Mouse (Mus musculus) activated CD4-positive, CD25-positive, alpha-beta regulatory T cell, adult 4 months (primary cell): Measurements from ENCODE around the gene Slc1a3. TPM values are rescaled to one million over a fixed set of nuclear protein-coding genes. Genes with fewer than 3 reads are reported as not detected.
"Not testable (repeated sequence)": the region's sequence is repeated elsewhere in the genome, so short reads cannot be mapped to it uniquely, and the experiment has no call there.

ENCODE experiments used
- ATAC-seq: one replicate; pipeline ENCODE4 v1.8.0; 2017
- polyA plus RNA-seq, 2 experiments: library from polyadenylated mRNA; unstranded; fragments of 100-300 nt; shearing (Covaris generic); gene quantifications; one replicate each; pipeline ENCODE4 v1.2.1; 2017

The Slc1a3 gene
- polyA plus RNA-seq, 2 experiments from 2014 or later: 0.18 to 0.26 TPM

DNA sequence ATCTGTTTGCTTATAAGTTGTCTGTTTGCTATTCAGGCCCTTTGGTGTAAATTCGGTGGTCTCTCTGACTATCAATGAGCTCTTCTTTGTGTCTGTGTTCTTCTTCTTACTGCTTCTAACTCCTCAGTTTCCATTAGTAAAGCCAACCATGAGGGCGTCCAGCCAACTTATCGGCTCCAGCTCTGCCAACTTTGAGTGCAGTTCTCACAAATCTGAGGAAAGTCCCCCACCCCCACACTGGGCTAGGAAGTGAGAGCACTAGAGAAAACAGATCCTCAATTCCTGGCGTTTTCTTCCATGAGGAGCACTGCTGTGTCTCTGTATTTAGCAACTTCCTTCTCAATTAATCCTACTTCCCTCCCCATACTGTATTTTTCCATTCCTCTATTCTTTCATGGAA is 4.4 kb downstream of the Slc1a3 start:
- no peak for ATAC-seq

DNA sequence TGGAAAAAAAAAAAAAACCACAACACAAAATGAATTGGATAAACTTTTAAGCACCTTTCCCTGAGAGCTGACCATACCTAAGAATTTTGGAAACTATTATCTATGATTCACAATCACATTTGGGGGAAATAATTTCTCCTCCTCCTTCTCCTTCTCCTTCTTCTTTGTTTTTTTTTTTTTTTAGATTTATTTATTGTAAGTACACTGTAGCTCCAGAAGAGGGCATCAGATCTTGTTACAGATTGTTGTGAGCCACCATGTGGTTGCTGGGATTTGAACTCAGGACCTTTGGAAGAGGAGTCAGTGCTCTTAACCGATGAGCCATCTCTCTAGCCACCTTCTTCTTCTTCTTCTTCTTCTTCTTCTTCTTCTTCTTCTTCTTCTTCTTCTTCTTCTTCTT is 5.0 kb downstream of the Slc1a3 start:
- not testable (repeated sequence) for ATAC-seq

DNA sequence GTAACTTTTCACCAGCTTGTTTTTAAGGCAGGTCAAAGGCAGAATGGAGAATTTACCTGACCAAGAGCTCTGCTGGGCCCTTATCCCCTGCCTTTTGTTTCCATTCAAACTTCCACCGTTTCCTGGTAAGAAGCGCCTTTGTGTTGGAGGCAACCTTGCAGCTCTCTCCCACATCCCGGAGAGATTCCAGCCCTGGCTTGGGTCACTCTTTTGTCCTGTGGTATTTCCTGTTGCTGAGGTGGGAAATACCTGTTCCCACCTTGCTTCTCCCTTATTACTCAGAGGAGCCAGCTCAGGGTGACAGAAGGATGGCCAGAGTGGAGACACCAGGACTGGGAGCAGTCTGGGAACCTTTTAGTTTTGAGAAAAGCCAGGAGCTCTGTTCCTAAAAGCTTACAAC is 12.6 kb downstream of the Slc1a3 start:
- no peak for ATAC-seq

DNA sequence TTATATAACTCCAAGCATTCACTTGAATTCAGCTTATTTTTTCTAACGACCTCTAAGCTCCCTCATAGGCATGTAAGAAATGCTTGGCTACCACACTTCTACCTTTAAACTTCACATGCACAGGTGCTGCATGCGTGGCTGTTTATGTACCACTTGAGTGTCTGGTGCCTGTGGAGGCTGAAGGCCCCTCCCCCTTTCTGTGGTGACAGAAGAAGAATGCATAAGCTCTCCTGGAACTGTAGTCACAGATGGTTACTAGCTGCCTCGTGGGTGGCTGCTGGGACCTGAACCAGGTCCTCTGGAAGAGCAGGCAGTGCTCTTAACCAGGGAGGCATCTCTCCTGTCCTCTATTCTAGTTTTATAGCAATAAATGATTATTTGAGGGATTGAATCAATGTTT is 13.1 kb downstream of the Slc1a3 start:
- ATAC-seq: no peak

DNA sequence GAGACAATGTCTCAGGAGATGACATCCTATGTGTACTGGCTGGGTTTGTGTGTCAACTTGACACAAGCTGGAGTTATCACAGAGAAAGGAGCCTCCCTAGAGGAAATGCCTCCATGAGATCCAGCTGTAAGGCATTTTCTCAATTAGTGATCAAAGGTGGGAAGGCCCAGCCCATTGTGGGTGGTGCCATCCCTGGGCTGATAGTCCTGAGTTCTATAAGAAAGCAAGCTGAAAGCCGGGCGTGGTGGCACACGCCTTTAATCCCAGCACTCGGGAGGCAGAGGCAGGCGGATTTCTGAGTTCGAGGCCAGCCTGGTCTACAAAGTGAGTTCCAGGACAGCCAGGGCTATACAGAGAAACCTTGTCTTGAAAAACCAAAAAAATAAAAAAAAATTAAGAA is 20.4 kb downstream of the Slc1a3 start:
- not testable (repeated sequence) for ATAC-seq

DNA sequence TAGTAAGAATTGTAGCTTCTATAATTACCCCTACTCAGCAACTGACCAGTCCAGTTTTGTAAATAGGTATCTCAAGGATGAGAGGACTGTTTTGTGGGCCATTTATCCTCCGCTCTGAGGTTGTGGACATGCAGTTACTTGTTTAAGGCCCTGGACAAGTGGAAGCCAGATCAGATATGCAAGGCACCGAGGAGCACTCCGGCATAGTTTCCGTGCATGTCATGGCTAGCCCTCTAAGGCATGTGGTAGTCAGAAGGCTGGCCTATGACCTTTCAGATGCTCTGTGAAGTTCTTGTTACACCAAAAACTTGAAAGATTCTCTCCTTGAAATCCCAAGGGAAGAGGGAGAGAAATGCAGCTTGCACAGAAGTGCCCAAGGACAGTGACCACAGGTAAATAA is 23.7 kb downstream of the Slc1a3 start:
- ATAC-seq: no peak

DNA sequence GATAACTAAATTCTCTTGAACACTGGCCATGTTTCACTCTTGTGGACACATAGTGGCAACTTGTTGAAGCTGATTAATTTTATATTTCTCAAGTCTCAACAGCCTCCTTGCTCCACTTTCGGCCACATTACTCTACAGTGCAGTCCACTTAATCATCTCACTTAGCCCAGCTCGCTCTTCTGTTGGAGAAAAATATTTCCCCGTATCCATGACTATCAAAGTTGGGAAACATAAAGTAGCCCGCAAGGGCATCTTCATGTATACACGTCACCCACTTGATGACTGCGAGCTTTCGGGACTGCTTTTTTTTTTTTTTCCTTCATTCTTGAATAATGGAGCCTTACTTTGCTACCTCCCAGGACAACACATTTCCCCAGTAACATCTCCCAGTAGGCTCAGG is 25.1 kb downstream of the Slc1a3 start:
- ATAC-seq: no peak

DNA sequence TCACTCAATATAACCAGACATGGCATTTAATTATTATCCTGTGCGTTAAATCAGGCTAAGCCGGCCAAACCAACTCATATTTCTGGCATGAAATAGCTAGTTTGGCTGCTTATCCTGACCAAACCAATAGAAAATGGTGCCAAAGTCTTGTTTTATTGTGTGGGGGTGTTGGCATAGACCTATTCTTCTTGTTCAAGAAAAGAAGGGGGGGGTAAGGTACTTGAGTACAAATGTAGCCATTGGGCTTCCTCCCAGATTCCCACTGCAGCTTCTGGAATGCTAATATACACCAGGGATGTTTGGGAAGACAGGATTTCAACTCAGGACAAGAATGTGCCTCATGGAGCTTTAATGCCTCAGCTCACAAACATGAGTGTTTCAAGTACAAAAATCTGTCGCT is 26.3 kb downstream of the Slc1a3 start:
- ATAC-seq: no peak

DNA sequence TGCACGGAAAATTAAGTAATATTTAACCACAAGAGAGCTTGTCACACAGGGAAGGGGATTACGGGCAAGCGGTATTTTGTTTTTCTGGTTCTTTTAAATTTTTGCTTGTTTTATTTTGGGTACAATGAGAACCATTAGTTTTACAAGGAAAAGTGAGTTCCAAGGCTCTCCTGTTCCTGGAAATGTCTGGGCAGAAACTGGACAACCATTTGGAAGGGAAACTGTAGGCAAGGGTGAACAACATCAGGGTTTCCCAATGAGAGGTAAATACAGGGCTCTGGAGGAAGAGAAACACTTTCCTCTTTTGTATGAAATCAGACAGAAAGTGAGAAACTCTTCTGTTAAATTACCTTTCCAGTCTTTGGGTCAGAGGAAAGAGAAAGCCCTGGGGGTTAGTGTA is 27.7 kb downstream of the Slc1a3 start:
- ATAC-seq: no peak

DNA sequence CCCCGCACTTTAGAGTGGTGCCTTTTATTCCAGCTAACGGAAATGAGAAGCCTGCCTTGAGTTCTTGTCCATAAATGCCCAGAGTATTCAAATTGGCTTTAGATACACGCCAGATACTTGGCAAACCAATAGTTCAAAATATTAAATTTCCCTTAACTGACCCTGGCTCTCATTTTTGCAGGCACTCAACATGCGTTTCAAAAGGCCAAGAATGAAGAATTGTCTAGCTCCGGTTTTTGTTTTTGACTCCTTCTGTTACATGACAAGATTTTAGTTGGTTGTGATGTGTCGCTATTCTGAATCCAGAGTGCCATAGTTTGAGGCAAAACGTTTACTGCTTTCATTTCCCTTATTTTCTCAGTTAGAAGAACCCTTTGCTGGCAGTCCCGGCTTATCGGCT is 28.1 kb downstream of the Slc1a3 start:
- ATAC-seq: no peak

DNA sequence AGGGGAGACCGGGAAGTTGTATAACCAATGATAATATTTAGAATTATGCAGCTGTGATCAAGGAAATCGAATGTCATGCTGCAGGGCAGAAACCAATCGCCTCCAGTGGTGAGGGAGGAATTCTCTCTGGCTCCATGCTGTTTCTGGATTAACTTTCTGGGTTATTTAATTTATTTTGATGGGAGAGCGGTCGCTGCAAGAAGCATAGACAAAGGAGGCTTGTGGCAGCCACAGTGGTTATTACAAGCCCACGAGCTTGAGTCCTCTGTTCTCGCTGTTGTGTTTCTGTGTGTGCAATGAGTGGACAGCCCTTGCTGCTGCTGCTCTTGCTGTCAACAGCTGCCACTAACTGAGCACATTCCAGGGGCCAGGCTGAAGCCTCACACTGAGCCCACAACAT is 28.6 kb downstream of the Slc1a3 start:
- ATAC-seq: no peak

DNA sequence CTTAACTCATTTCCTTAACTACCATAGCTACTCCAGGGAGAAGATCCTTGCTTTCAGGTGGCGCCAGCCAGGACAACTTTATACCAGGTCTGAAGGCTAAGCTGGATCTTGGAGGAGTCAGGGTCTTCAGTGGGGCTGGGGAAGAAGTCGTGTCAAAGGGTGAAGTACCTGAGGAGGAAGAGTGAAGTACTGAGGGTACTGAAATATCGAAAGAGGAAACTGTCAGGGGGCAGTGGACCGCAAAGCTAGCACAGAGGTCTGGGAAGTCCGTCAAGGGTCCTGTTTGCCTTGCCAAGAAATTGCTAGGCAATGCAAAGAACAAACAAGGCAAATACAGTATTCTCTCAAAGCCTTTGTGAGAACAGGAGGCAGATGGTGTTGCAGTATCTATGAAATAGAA is 29.6 kb downstream of the Slc1a3 start:
- no peak for ATAC-seq

DNA sequence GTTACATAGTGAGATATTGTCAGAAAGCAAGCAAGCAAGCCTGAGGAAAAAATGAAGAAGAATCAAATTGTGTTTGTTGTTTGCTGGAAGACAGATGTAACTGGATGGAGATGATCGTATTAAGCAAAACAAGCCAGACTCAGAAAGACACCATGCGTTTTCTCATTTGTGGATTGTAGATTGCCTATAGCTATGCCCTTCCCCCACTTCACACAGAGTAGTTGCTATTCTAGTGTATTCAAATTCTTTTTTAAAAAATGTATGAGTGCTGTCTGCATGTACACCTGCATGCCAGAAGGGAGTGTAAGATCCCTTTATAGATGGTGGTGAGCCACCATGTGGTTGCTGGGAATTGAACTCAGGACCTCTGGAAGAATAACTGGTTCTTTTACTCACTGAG is 33.6 kb downstream of the Slc1a3 start:
- no peak for ATAC-seq

DNA sequence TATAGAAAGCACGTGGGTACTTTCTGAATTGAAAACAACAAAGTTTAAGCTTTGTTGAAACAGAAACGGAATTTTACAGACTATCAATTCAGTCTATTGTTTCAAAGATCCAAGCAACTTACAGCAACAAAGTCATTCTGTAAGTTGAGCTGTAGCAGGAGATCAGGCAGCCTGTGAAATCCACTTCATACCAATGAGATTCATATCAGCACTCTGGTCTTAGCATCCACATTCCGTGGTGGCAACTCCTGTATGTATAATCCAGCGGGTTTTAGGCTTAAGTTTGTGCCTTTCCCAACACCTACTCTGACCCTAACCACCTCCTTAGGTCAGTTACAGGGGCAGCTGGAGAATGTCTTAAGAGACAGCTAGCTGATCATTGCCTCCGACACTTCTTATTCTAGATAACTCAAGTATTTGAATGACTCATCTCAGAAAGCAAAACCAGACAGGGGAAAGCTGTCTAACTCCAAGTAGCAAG is 34.3 kb downstream of the Slc1a3 start:
- ATAC-seq: no peak

DNA sequence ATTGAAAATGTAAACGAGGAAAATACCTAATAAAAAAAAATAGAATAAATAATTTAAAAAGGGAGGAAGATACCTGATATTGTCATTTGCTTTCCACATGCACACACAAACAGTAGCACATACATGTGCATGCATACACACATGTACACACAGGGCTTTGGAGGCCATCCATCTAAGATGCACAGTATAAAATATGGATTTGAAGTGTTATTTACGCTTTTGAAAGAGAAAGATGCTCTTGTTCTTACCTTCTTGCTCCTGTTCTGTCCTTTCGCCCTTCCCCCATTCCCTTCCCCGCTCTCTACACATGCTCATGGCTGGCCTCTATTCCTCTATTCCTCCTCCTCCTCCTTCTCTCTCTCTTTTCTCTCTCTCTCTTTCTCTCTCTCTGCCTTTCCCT is 34.9 kb downstream of the Slc1a3 start:
- ATAC-seq: no peak

DNA sequence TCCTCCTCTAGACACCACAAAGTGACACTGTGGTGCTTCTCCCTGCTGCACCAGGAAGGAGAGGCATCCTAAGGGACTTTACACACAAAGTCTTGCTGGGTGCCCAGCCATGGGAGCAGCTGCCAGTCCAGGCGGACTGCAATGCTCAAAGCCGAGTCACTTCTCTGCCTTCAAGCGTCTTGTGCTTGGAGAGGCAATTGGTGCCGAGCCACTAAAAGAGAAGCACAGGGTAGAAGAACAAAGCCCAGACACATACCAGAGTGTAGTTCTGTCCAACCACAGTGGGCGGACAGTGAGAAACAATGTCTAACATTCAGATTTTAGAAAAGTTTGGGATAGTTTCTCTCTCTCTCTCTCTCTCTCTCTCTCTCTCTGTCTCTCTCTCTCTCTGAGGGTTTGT is 38.0 kb downstream of the Slc1a3 start:
- no peak for ATAC-seq

DNA sequence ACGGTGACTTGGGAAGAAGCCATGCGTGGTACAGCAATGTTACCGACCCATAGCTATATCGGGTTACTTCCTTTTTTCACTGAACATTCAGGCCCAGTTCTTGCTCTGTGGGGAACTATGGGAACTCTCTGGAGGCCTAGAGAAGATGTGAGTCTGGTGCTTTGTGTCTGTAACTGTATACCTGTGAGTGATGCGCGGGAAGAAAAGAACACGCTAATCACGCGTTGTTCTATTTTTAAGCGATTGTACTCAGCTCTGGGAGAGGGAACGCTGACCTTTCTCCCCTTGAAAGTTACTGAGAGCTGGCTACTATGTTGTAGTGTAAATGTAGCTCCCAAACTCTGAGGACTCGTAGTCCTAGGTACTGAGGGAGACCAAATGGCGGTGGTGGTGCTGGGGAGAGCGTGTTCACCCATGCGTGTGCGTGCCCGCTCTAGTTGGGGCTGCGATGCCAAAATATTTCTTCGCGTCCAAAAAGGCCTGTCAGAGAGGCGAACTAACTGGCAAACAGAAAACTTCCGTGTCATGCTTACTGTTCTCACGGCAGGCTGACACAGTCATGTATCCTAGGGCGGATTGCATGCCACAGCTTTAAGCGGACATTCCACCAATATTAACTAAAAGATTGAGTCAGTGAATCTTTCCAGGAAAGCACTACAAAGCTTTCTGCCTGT is 42.6 kb downstream of the Slc1a3 start:
- ATAC-seq: no peak

DNA sequence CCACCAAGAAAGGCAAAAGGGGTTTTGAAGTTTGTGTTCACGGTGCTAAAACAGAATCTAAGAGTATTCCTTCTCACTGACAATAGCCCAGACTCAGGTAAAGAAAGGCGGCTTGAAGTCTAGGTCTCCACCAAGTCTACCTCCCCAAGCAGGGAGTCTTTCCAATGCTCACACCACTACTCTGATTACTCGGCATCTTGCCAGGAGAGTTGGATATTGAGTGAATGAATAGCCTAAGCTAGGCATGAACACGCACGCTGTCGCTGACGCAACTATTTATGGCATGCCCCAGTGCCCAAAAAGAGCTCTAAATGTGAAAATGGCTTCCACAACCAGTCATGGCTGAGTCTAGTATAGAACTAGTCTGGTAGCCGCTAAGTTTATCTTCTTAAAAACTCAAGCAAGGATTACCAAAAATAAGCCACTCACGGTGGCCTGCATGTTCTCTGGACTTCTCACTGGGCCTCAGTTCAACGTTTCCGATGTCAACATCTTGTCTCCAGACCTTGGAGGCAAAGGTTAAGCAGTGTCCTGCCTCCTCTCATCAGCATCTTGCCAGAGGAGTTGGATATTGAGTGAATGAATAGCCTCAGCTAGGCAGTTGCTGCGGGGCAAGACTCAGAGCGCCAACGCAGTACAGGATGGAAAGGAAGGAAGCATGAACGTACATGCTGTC is 44.8 kb downstream of the Slc1a3 start:
- ATAC-seq: no peak

DNA sequence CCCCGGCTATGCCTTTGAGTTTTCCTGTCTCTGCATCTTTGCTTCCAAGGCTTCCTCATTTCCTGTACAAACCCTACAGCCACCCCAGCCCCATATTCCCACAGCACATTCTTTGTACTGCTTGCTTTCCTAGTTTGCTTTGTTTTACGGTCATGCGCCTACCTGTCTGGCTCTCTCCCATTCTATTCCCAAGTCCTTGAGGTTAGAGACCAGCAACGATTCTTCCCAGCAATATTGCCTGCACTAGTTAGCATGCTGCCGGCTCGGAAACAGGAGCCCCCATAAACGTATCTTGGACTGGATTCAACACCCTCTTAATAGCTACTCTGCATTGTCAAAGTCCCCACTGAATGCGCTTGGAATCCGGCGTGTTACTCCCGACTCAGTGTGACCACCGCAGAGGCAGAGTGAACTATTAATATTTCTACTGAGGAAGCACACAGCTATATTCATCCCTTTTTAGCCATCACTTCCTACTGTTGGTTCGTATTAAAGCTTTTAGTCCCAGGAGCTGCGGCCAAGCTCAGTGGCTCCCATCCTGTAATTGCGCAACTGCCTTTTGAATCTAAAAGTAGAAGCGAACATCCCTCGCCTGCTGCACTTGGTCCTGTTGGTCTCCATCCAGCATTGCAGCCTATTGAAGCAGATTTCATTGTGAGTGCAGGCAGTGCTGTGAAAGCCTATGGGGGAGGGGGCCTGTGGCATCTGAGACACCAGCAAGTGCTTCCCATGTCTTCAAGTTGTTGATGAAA is 47.0 kb downstream of the Slc1a3 start:
- no peak for ATAC-seq

DNA sequence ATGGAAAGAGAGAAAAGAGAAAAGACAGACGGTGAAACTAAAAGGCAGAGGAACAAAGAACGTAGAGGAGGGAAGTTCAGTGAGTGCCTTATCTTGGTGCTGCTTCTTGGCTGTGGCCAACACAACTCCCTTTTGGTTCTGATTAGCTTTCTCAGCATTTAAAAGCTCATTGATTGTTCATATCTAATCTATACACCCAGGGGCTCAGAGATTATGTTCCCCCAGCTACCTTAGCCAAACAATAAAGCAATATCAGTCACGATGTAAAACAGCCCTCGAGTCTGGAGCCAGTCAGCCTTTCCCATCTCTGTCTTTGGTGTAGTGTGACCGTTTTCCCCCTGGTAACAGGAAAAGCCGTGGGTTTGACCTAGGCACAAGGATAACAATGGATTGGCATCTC is 48.7 kb downstream of the Slc1a3 start:
- no peak for ATAC-seq

DNA sequence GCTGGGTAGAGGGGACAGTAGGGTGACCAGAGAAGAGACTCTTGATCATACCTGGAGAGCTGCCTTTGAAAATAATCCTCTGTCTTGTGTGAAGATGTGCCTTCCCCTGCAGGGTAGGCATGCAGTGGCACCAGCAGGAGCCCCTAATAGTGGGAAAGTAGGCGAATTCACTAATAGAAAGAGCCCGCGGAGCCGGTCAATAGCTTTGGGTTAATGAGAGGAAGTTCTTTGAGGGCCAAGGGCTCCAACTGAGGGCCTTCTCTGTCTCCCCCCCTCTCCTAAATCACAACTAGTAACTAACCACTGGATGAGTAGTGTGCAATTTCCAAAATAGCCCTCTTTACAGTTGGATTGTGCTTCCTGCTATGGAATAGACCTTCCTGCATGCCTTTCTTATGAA is 50.6 kb downstream of the Slc1a3 start:
- no peak for ATAC-seq

DNA sequence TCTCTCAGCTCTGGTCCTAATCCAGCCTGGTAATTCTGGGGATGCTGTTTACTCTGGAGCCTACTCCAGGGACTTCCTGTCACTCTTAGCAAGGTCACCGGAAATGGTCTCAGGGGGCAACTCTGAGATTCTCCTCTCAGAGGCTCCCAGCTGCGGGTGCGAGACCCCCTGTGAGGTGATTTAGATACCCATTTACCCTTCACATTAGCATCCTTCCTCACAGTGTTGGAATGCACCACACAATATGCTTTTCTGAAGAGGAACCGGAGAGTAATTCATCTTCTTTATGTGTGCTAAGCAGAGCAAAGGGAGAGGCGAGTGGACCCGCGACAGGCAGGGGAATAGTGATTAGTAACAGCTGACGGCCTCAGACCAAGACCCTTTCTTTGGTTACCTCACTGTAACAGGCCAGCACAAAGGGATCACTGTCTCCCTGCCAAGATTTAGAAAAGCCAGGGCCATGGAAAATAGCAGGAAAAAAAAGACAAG is 51.0 kb downstream of the Slc1a3 start:
- no peak for ATAC-seq

DNA sequence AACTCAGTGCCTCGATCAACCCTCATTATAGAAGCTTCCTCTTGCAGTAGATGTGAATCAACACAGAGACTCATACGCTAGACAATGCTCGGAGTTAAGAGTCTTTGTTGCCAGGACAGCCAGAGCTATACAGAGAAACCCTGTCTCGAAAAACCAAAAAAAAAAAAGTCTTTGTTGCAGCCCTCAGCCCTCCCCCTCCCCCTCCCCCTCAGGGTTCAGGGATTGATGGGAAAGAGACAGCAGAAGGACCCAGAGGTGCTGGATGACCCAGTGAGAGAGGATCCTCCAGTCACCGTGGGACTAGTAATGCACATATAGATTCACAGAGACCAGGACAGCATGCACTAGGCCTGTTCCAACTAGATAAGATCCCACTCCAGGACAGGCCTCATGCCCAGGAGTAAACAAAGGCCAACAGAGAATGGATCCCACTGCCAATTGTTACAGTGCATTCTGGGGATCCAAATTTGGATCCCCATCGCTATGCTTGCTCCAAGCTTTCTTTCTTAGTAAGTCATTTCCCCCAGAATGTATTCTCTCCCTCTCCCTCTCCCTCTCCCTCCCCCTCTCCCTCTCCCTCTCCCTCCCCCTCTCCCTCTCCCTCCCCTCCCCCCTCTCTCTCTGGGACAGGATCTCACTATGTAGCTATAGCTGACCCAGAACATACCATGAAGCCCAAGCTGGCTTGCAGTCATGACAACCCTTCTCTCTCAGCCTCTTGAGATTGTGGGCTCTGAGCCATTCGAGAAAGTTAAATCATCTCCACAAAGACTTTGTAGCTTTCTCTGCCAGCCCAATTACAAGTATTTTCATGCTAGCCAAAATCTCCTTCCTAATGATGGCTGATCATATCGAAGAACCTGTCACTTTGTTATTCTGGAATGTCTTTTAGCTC is 52.2 kb downstream of the Slc1a3 start:
- no peak for ATAC-seq
